Mouse (Mus musculus): Measurements from ENCODE around the gene Abcb8. TPM values are rescaled to one million over a fixed set of nuclear protein-coding genes. Genes with fewer than 3 reads are reported as not detected.

The Abcb8 gene
- polyA plus RNA-seq, 1 experiment: 10.6 TPM

- Histone ChIP-seq H3K27me3 (replicated peaks) (peaks cover 96% of the 10 kb centered on the region), H3K4me3 (replicated peaks) (no peak overlapping the region)
- no peak for TF ChIP-seq FLI1 (IDR thresholded peaks at IDR 0.05; ENCODE audit: low read length)
- no peak for TF ChIP-seq GATA1 (IDR thresholded peaks at IDR 0.05; ENCODE audit: borderline replicate concordance, low read length)
These were observed 28.5 kb upstream of the Abcb8 start for GRCm38 (mm10) chr5:24364963-24365362.

GRCm38 (mm10) chr5:24365528-24365927, 27.9 kb upstream of the Abcb8 start:
- Histone ChIP-seq H3K4me1 (peaks cover 23% of the 10 kb centered on the region), H3K9me3 (peaks cover 3% of the 10 kb centered on the region; the same call in 1 of the 2 replicates), H3K36me3 (replicated peaks; ENCODE audit: low read length) (no peaks in the 10 kb centered on the region), H3K4me3 (replicated peaks) (no peak overlapping the region), H3K27me3 (replicated peaks) (peaks cover 97% of the 10 kb centered on the region)
- TF ChIP-seq GATA1 (IDR thresholded peaks at IDR 0.05; ENCODE audit: borderline replicate concordance, low read length): no peak
- no peak for TF ChIP-seq FLI1 (IDR thresholded peaks at IDR 0.05; ENCODE audit: low read length)

More at GRCm38 (mm10) chr5:24364963-24365362, 28.5 kb upstream of the Abcb8 start:
- Histone ChIP-seq H3K4me1 (peaks cover 24% of the 10 kb centered on the region), H3K9me3 (peaks cover 3% of the 10 kb centered on the region; the same call in 1 of the 2 replicates), H3K36me3 (replicated peaks; ENCODE audit: low read length) (no peaks in the 10 kb centered on the region)

GRCm38 (mm10) chr5:24366426-24366825, 27.0 kb upstream of the Abcb8 start:
- H3K9me3 ChIP-seq: peaks cover 3% of the 10 kb centered on the region; the same call in 1 of the 2 replicates

GRCm38 (mm10) chr5:24369767-24370166, 23.7 kb upstream of the Abcb8 start:
- Histone ChIP-seq H3K36me3 (replicated peaks; ENCODE audit: low read length) (no peaks in the 10 kb centered on the region), H3K9me3 (no peaks in the 10 kb centered on the region), H3K4me1 (peaks cover 11% of the 10 kb centered on the region), H3K4me3 (replicated peaks) (no peak overlapping the region), H3K27me3 (replicated peaks) (peaks cover 93% of the 10 kb centered on the region)
- no peak for TF ChIP-seq GATA1 (IDR thresholded peaks at IDR 0.05; ENCODE audit: borderline replicate concordance, low read length)
- no peak for TF ChIP-seq FLI1 (IDR thresholded peaks at IDR 0.05; ENCODE audit: low read length)

More at GRCm38 (mm10) chr5:24366426-24366825, 27.0 kb upstream of the Abcb8 start:
- Histone ChIP-seq H3K27me3 (replicated peaks) (peaks cover 98% of the 10 kb centered on the region), H3K4me3 (replicated peaks) (no peak overlapping the region), H3K36me3 (replicated peaks; ENCODE audit: low read length) (no peaks in the 10 kb centered on the region), H3K4me1 (peaks cover 14% of the 10 kb centered on the region)
- TF ChIP-seq GATA1 (IDR thresholded peaks at IDR 0.05; ENCODE audit: borderline replicate concordance, low read length) (no peak), FLI1 (IDR thresholded peaks at IDR 0.05; ENCODE audit: low read length) (no peak)

DNA sequence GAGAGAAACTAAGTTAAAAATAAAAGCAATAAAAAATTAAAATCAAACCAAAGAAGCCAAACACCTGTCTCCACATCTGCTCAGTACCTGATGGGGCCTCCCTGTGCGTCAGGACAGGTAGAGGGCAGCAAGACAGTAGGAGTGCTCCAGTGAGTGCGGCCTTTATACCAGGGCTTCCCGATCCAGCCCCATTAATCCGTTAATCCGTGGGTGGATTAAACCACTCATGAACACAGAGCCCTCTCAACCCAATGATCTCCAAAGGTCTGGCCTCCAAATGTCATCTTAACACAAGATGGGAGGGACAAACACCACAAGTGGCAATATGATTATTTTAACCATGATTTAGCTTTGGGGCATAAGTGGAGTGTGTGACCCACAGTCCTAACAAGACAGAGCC, 19.7 kb upstream of the Abcb8 start:
- H3K9me3 ChIP-seq: no peaks in the 10 kb centered on the region
- no peak for TF ChIP-seq GATA1 (IDR thresholded peaks at IDR 0.05; ENCODE audit: borderline replicate concordance, low read length)
- TF ChIP-seq FLI1 (IDR thresholded peaks at IDR 0.05; ENCODE audit: low read length): no peak
- H3K4me1 ChIP-seq: peaks cover 4% of the 10 kb centered on the region
- no peak overlapping the region for H3K4me3 ChIP-seq (replicated peaks)
- peaks cover 91% of the 10 kb centered on the region for H3K27me3 ChIP-seq (replicated peaks)
- H3K36me3 ChIP-seq (replicated peaks; ENCODE audit: low read length): no peaks in the 10 kb centered on the region

DNA sequence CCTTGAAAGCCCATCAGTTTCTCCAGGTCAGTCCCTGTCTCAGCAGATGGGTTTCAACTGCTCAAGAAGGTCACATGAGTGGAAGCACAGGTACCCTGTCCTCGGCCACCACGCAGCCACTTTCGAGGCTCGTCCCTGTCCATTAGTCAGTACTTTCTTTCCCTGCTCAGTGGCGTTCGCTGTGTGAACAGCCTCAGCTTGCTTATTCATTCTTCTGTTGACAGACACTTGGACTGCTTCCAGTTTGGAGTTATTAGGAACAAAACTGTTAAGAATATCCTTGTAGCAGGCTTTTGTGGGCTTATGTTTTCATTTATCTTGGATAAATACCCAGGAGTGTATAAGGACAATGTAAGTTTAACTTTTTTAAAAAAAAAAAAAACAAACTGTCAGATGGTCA, 19.2 kb upstream of the Abcb8 start:
- Histone ChIP-seq H3K36me3 (replicated peaks; ENCODE audit: low read length) (no peaks in the 10 kb centered on the region), H3K4me3 (replicated peaks) (no peak overlapping the region), H3K9me3 (no peaks in the 10 kb centered on the region), H3K4me1 (peaks cover 7% of the 10 kb centered on the region), H3K27me3 (replicated peaks) (peaks cover 91% of the 10 kb centered on the region)
- TF ChIP-seq FLI1 (IDR thresholded peaks at IDR 0.05; ENCODE audit: low read length): no peak
- no peak for TF ChIP-seq GATA1 (IDR thresholded peaks at IDR 0.05; ENCODE audit: borderline replicate concordance, low read length)

DNA sequence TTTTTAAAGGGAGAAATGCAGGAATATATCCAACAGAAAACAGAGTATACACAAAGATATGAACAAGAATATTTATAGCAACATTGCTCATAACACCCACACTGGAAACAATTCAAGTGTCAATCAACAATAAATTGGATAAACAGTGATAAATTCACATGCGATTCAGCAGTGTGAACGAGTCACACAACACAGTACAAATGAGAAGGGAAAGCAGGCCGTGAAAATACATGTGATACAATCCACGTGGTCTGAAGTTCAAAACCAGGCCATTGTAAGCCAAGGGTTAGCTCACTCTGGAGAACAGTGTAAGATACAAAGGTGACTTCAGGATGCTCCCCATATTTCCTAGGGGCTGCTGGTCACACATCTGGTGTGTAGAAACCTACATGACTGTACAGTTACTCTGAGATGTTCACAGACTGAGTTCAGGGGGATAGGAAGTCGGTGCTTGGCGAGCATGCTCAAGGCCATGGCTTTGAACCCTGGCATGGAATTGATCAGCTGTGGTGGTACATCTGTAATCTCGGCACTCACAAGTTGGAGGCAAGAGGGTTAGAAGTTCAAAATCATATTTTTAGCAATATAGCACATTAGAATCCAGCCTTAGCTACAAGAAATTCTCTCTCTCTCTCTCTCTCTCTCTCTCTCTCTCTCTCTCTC, 18.7 kb upstream of the Abcb8 start:
- H3K9me3 ChIP-seq: no peaks in the 10 kb centered on the region

DNA sequence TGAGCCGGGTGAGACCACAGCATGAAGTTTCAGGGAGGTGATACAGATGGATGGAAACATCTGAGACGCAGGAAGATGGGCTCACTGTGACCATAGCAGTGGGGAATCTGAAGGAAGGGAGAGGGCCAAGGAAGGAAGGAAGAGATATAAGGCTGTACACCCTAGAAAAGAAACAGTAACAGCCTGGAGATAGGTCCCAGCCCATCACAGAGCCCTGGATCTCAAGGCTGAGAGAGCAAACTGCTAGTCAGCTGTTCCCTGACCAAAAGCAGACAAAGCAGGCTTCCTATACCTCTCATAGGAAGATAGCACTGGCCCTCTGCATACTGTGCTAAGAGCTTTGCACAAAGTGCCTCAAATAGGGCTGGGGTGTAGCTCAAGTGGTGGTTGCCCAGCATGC, 14.8 kb upstream of the Abcb8 start:
- Histone ChIP-seq H3K9me3 (no peaks in the 10 kb centered on the region), H3K4me3 (replicated peaks) (no peak overlapping the region), H3K4me1 (peaks cover 33% of the 10 kb centered on the region), H3K36me3 (replicated peaks; ENCODE audit: low read length) (no peaks in the 10 kb centered on the region), H3K27me3 (replicated peaks) (peaks cover 93% of the 10 kb centered on the region)
- no peak for TF ChIP-seq GATA1 (IDR thresholded peaks at IDR 0.05; ENCODE audit: borderline replicate concordance, low read length)

More for the DNA sequence above, 18.7 kb upstream of the Abcb8 start:
- H3K4me1 ChIP-seq: peaks cover 12% of the 10 kb centered on the region
- no peaks in the 10 kb centered on the region for H3K36me3 ChIP-seq (replicated peaks; ENCODE audit: low read length)
- TF ChIP-seq FLI1 (IDR thresholded peaks at IDR 0.05; ENCODE audit: low read length): no peak
- TF ChIP-seq GATA1 (IDR thresholded peaks at IDR 0.05; ENCODE audit: borderline replicate concordance, low read length): no peak
- peaks cover 91% of the 10 kb centered on the region for H3K27me3 ChIP-seq (replicated peaks)
- H3K4me3 ChIP-seq (replicated peaks): no peak overlapping the region

GRCm38 (mm10) chr5:24379501-24379900, 14.0 kb upstream of the Abcb8 start:
- no peak for TF ChIP-seq FLI1 (IDR thresholded peaks at IDR 0.05; ENCODE audit: low read length)
- no peak for TF ChIP-seq GATA1 (IDR thresholded peaks at IDR 0.05; ENCODE audit: borderline replicate concordance, low read length)
- peaks cover 41% of the 10 kb centered on the region for H3K4me1 ChIP-seq
- no peaks in the 10 kb centered on the region for H3K36me3 ChIP-seq (replicated peaks; ENCODE audit: low read length)
- no peak overlapping the region for H3K4me3 ChIP-seq (replicated peaks)
- H3K9me3 ChIP-seq: no peaks in the 10 kb centered on the region
- H3K27me3 ChIP-seq (replicated peaks): peaks cover 89% of the 10 kb centered on the region

- H3K9me3 ChIP-seq: no peaks in the 10 kb centered on the region
- peaks cover 87% of the 10 kb centered on the region for H3K27me3 ChIP-seq (replicated peaks)
- peaks cover 51% of the 10 kb centered on the region for H3K4me1 ChIP-seq
- peaks cover 3% of the 10 kb centered on the region for H3K36me3 ChIP-seq (replicated peaks; ENCODE audit: low read length)
- TF ChIP-seq GATA1 (IDR thresholded peaks at IDR 0.05; ENCODE audit: borderline replicate concordance, low read length): no peak; the same call in 2 of the 3 replicates
- TF ChIP-seq FLI1 (IDR thresholded peaks at IDR 0.05; ENCODE audit: low read length): no peak
- no peak overlapping the region for H3K4me3 ChIP-seq (replicated peaks)
These were observed 13.0 kb upstream of the Abcb8 start for GRCm38 (mm10) chr5:24380499-24380898.

All from megakaryocyte, embryonic 14.5 days (primary cell).